Mouse (Mus musculus): ENCODE data around the gene Pheta1.

DNA sequence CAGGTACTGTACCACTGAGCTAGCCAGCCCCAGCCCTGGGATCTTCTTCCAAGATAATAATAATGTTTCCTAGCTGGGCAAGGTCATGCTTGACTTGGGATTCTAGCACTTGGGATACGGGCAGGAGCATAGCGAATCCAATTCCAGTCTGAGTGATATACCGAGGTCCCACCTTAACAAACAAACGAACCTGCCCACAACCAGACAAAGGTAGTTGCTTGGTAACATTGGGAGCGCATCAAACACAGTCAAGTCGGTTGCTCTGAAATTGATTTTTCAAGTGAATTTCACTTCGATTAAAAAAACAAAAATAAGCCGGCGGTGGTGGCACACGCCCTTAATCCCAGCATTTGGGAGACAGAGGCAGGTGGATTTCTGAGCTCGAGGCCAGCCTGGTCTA lies 2.5 kb upstream of the Pheta1 start:
- TF ChIP-seq CTCF (IDR thresholded peaks at IDR 0.05) (no peak), EP300 (IDR thresholded peaks at IDR 0.05) (no peak)

All from lung, postnatal 0 days (tissue).